Comparison of ENCODE assay signal across 7 mouse cellular contexts in the genomic region with DNA sequence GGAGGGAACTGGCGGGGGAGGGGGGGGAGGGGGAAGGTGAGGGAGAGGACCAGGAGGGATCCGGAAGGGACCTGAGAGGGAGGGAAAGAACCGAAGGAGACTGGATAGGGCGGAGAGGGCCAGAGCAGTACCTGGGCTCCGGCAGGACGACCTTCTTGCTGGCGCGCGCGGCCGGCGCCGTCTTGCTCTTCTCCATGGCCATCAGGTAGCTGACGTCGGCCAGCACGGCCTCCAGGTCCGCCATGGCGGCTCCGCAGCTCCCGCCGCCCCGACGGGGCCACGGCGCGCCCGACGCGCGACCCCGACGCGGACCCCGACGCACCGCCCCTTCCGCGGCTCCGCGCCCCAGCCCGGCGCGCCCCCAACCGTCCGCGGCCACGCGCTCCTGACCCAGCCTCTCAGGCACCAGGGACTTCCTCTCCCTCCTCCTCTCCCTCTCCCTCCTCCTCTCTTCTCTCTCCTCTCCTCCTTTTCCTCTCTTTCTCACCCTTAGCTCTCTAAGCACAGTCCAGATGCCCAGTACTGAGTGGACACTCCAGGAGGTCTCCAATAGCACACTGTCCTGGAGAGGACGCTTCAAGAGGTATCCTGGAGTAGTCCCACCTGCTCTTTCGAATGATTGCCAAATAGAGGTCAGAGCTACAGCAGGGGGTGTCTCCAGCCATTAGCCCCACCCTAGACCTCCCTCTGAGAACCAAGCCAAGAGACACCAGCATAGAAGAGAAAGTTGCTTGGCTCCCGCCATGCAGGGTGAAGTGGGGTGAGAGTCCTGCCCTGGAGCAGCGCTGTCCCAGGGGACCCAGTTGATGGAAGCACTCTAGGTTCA. TPM values are rescaled to one million over a fixed set of nuclear protein-coding genes. Genes with fewer than 3 reads are reported as not detected.
DNase-seq lines count a peak whose midpoint lies in the region; ATAC-seq and TF ChIP-seq lines count a peak whose summit lies in the region.

Gene Grk3, minus strand, starts transcription at position 556 of the 826 bp plus-strand sequence.

- peak within 1 kb of the TSS; percentile 63 for H3K4me2 ChIP-seq in limb, embryonic 14.5 days (replicated peaks; ENCODE audit: low read depth, low read length, severe bottlenecking)
- H3K4me2 ChIP-seq in midbrain, embryonic 12.5 days (replicated peaks): peak within 1 kb of the TSS; percentile 69

- peaks cover 28% of the 10 kb centered on the region for H3K4me1 ChIP-seq in embryonic facial prominence, embryonic 10.5 days
- H3K4me1 ChIP-seq in limb, embryonic 14.5 days (ENCODE audit: control insufficient read depth, insufficient read depth, low read length): peaks cover 9% of the 10 kb centered on the region
- H3K4me1 ChIP-seq in midbrain, embryonic 12.5 days: peaks cover 11% of the 10 kb centered on the region
- no peaks in the 10 kb centered on the region; the same call in 1 of the 2 replicates for H3K4me1 ChIP-seq in spleen, adult 2 months (ENCODE audit: control insufficient read depth, insufficient read depth, insufficient read length)

- TF ChIP-seq CTCF in spleen, adult 2 months (IDR thresholded peaks at IDR 0.05; ENCODE audit: extremely low read depth, insufficient read depth, insufficient read length, insufficient replicate concordance): no peak

- no peaks in the 10 kb centered on the region for H3K36me3 ChIP-seq in embryonic facial prominence, embryonic 10.5 days (replicated peaks)
- no peaks in the 10 kb centered on the region for H3K36me3 ChIP-seq in limb, embryonic 14.5 days (ENCODE audit: control insufficient read depth, insufficient read depth, low read length)
- no peaks in the 10 kb centered on the region for H3K36me3 ChIP-seq in midbrain, embryonic 12.5 days
- H3K36me3 ChIP-seq in spleen, adult 2 months (ENCODE audit: control insufficient read depth, insufficient read depth, low read length): no peaks in the 10 kb centered on the region

- peak within 1 kb of the TSS; percentile 74 for H3K4me3 ChIP-seq in embryonic facial prominence, embryonic 10.5 days
- peak within 1 kb of the TSS; percentile 64 for H3K4me3 ChIP-seq in limb, embryonic 14.5 days (replicated peaks; ENCODE audit: low read length)
- peak within 1 kb of the TSS; percentile 58 for H3K4me3 ChIP-seq in midbrain, embryonic 12.5 days
- H3K4me3 ChIP-seq in spleen, adult 2 months (ENCODE audit: extremely low read depth, insufficient read depth, insufficient read length): peak within 1 kb of the TSS; percentile 60

- ATAC-seq in limb, embryonic 14.5 days (ENCODE audit: low FRiP score, low read depth): peak; percentile 84
- peak; percentile 69 for ATAC-seq in midbrain, embryonic 12.5 days (ENCODE audit: low FRiP score, low read depth)

- WGBS in embryonic facial prominence, embryonic 10.5 days: 3% methylated on average over 52 of the region's 52 CpGs
- WGBS in limb, embryonic 14.5 days: 7% methylated on average over 25 of the region's 52 CpGs
- WGBS in midbrain, embryonic 12.5 days: 10% methylated on average over 15 of the region's 52 CpGs
- WGBS in spleen, adult 2 months: 5% methylated on average over 43 of the region's 52 CpGs

- peak within 1 kb of the TSS; percentile 82 for H3K9ac ChIP-seq in limb, embryonic 14.5 days (ENCODE audit: low read depth, low read length, severe bottlenecking)
- peak within 1 kb of the TSS; percentile 65 for H3K9ac ChIP-seq in midbrain, embryonic 12.5 days (replicated peaks)

- peak within 1 kb of the TSS; percentile 83 for H3K27ac ChIP-seq in embryonic facial prominence, embryonic 10.5 days (replicated peaks)
- H3K27ac ChIP-seq in limb, embryonic 14.5 days (replicated peaks; ENCODE audit: low read depth, low read length): no peak within 1 kb of the TSS
- no peak within 1 kb of the TSS for H3K27ac ChIP-seq in midbrain, embryonic 12.5 days (replicated peaks)
- peak within 1 kb of the TSS; percentile 74 for H3K27ac ChIP-seq in spleen, adult 2 months (ENCODE audit: insufficient read depth, low read length)

- peak; percentile 83 for DNase-seq in brain, adult 2 months (ENCODE audit: low read depth, low spot score)
- peak; percentile 81 for DNase-seq in embryonic facial prominence, embryonic 10.5 days (ENCODE audit: low spot score)
- peak; percentile 35 to 54 for DNase-seq in heart, adult 9 months (ENCODE audit: low spot score in 2 of 2)
- DNase-seq in kidney, adult 8-10 months: peak; percentile 41
- peak; percentile 17 for DNase-seq in limb, embryonic 14.5 days (ENCODE audit: low spot score)
- peak in 1 of 2 experiments; percentile 41 for DNase-seq in spleen, adult 2 months (ENCODE audit: low read depth in 1 of 2, low spot score in 2 of 2)

- H3K9me3 ChIP-seq in embryonic facial prominence, embryonic 10.5 days: no peaks in the 10 kb centered on the region
- no peaks in the 10 kb centered on the region for H3K9me3 ChIP-seq in limb, embryonic 14.5 days (ENCODE audit: control insufficient read depth, low read length)
- H3K9me3 ChIP-seq in midbrain, embryonic 12.5 days: no peaks in the 10 kb centered on the region

- peaks cover 38% of the 10 kb centered on the region for H3K27me3 ChIP-seq in embryonic facial prominence, embryonic 10.5 days (replicated peaks; ENCODE audit: low read depth, poor library complexity, severe bottlenecking)
- 0 out of 2 replicates have a peak, but pooled peaks cover 3% of the 10 kb centered on the region for H3K27me3 ChIP-seq in limb, embryonic 14.5 days (ENCODE audit: control insufficient read depth, insufficient read depth, low read length)
- peaks cover 25% of the 10 kb centered on the region for H3K27me3 ChIP-seq in midbrain, embryonic 12.5 days
- no peaks in the 10 kb centered on the region; the same call in 1 of the 2 replicates for H3K27me3 ChIP-seq in spleen, adult 2 months (ENCODE audit: control insufficient read depth, insufficient read depth, low read length)

- TF ChIP-seq POLR2A in limb, embryonic 14.5 days (IDR thresholded peaks at IDR 0.05; ENCODE audit: borderline replicate concordance, extremely low read depth, insufficient read depth, insufficient read length): peak; percentile 67; the same call in 1 of the 2 replicates
- peak; percentile 20; the same call in 1 of the 2 replicates for TF ChIP-seq POLR2A in spleen, adult 2 months (IDR thresholded peaks at IDR 0.05; ENCODE audit: low read depth, low read length)

RNA-seq across cellular contexts. Expression of gene Grk3, which starts in this region (rescaled TPM):
- 5.9 and 6.0 TPM in 2 replicates for polyA plus RNA-seq in embryonic facial prominence, embryonic 10.5 days (2016; fragmentation: Nextera tagmentation; extraction: Ambion mirVana)
- polyA plus RNA-seq in limb, embryonic 14.5 days (2012; rRNA removed): 13.1 and 14.6 TPM in 2 replicates
- 7.5 and 9.6 TPM in 2 replicates for polyA plus RNA-seq in limb, embryonic 14.5 days (2014; fragmentation: Nextera tagmentation; extraction: Ambion mirVana)
- polyA plus RNA-seq in midbrain, embryonic 12.5 days (2016; fragmentation: Nextera tagmentation; extraction: Ambion mirVana): 10.4 and 10.6 TPM in 2 replicates
- 20.7 and 23.1 TPM in 2 replicates for polyA plus RNA-seq in spleen, adult 2 months (2012; rRNA removed)

Comparison
In these comparisons a context has a peak if more than half of its experiments do, and no peak if none do; other contexts are left out.
1. H3K27ac ChIP-seq: peak in embryonic facial prominence, embryonic 10.5 days (single experiment) and spleen, adult 2 months (single experiment); none in limb, embryonic 14.5 days (single experiment) and midbrain, embryonic 12.5 days (single experiment).
2. Peak in every context shown above with its lines, with median percentiles within 50 percentile points of each other: H3K4me3 ChIP-seq.